Mouse (Mus musculus): ENCODE measurements around the gene Ccni. TPM values are rescaled to one million over a fixed set of nuclear protein-coding genes. Genes with fewer than 3 reads are reported as not detected.
A peak's percentile ranks its signal among the peaks of the same experiment; 100 is the strongest.

Ccni gene
- total and polyA plus RNA-seq, 3 experiments, result 34.7 to 91.6 (median 82.1) TPM

DNA sequence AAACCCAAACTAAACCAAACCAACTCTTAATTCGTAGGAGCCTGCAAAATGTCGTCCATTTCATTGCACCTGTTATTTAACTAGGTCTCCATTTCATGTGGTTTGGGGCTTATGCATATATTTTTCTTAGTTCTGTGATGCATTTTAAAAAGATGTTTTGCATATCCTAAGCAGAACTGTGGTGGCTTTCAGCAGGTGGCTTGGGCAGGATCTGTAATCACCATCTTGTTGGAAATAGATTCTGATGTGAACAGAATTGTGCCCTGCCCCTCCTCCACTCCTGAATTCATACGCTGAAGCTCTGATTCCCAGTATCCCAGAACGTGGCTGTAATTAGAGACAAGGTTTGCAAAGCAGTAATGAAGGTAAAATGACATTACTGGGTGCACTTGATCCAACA, 27.8 kb upstream of the Ccni start:
- peaks cover 13 to 30% of the 10 kb centered on the region in 2 experiments for H3K4me1 ChIP-seq (ENCODE audit: control insufficient read depth in 1 of 2, insufficient read depth in 2 of 2)
- H3K27ac ChIP-seq (ENCODE audit: insufficient read depth, low read depth), result peak overlapping the region; percentile 15; the same call in 1 of the 2 replicates
- TF ChIP-seq MYC (IDR thresholded peaks at IDR 0.05; ENCODE audit: low read depth, low read length) (no peak), MXI1 (IDR thresholded peaks at IDR 0.05; ENCODE audit: low read depth, low read length) (no peak), RAD21 (IDR thresholded peaks at IDR 0.05; ENCODE audit: low read depth, low read length) (no peak), SIN3A (IDR thresholded peaks at IDR 0.05; ENCODE audit: low read length) (no peak), CHD1 (IDR thresholded peaks at IDR 0.05; ENCODE audit: low read depth, low read length) (no peak), TCF12 (IDR thresholded peaks at IDR 0.05; ENCODE audit: low read depth, low read length) (no peak), USF2 (conservative IDR thresholded peaks at IDR 0.05; ENCODE audit: low read depth, low read length) (no peak), POLR2AphosphoS2 (IDR thresholded peaks at IDR 0.05; ENCODE audit: low read depth, low read length) (no peak), USF1 (IDR thresholded peaks at IDR 0.05; ENCODE audit: low read depth, low read length) (no peak), JUN (IDR thresholded peaks at IDR 0.05; ENCODE audit: insufficient read depth, low read depth, low read length) (no peak)
- H3K4me2 ChIP-seq (ENCODE audit: insufficient read depth, low read depth, poor library complexity, severe bottlenecking), result peak overlapping the region; percentile 71
- peaks cover 1% of the 10 kb centered on the region for H3K27me3 ChIP-seq (replicated peaks)
- H3K9ac ChIP-seq (ENCODE audit: insufficient read depth, low read depth), result no peak overlapping the region
- H3K9me3 ChIP-seq (replicated peaks; ENCODE audit: low read length), result no peaks in the 10 kb centered on the region
- in situ Hi-C loops (cut with MboI; ENCODE audit: low pct_ligation_motif_present, low pct_unique_long_range_greater_than_20kb, low sequenced_read_pairs), result loop anchor here (5.0 kb wide), 1 partner anchor 33 kb away; the partner anchor contains the start of gene Ccng2
- H3K36me3 ChIP-seq (replicated peaks in 1 of 2; ENCODE audit: control insufficient read depth in 1 of 2, insufficient read depth in 1 of 2, low read length in 1 of 2), result no peaks in the 10 kb centered on the region
- H3K79me2 ChIP-seq (replicated peaks; ENCODE audit: control insufficient read depth, extremely low read depth, insufficient read depth, poor library complexity, severe bottlenecking), result no peaks in the 10 kb centered on the region
- H3K4me3 ChIP-seq (replicated peaks in 1 of 3; ENCODE audit: low read depth in 2 of 3, low read length in 2 of 3, poor library complexity in 1 of 3), result no peak overlapping the region
- dilution Hi-C loops (cut with MboI; ENCODE audit: extremely low pct_ligation_motif_present, extremely low pct_unique_long_range_greater_than_20kb, low sequenced_read_pairs), result no loop called here
- DNase-seq (ENCODE audit: extremely low read depth), result peak; percentile 68

GRCm38 (mm10) chr5:93232838-93233237, 26.5 kb upstream of the Ccni start:
- H3K9ac ChIP-seq (ENCODE audit: insufficient read depth, low read depth), result no peak overlapping the region
- no peak overlapping the region for H3K27ac ChIP-seq (ENCODE audit: insufficient read depth, low read depth)
- H3K27me3 ChIP-seq (replicated peaks), result peaks cover 1% of the 10 kb centered on the region
- no peaks in the 10 kb centered on the region for H3K36me3 ChIP-seq (replicated peaks in 1 of 2; ENCODE audit: control insufficient read depth in 1 of 2, insufficient read depth in 1 of 2, low read length in 1 of 2)
- no peak overlapping the region for H3K4me2 ChIP-seq (ENCODE audit: insufficient read depth, low read depth, poor library complexity, severe bottlenecking)
- DNase-seq (ENCODE audit: extremely low read depth), result no peak
- H3K79me2 ChIP-seq (replicated peaks; ENCODE audit: control insufficient read depth, extremely low read depth, insufficient read depth, poor library complexity, severe bottlenecking), result no peaks in the 10 kb centered on the region
- H3K4me3 ChIP-seq (replicated peaks in 1 of 3; ENCODE audit: low read depth in 2 of 3, low read length in 2 of 3, poor library complexity in 1 of 3), result no peak overlapping the region
- H3K9me3 ChIP-seq (replicated peaks; ENCODE audit: low read length), result no peaks in the 10 kb centered on the region
- TF ChIP-seq MYC (IDR thresholded peaks at IDR 0.05; ENCODE audit: low read depth, low read length), result no peak
- TF ChIP-seq TCF12 (IDR thresholded peaks at IDR 0.05; ENCODE audit: low read depth, low read length), result no peak
- no peak for TF ChIP-seq POLR2A (IDR thresholded peaks at IDR 0.05; ENCODE audit: low read depth, low read length)
- TF ChIP-seq HCFC1 (IDR thresholded peaks at IDR 0.05; ENCODE audit: low read depth, low read length), result no peak
- TF ChIP-seq POLR2AphosphoS2 (IDR thresholded peaks at IDR 0.05; ENCODE audit: low read depth, low read length), result no peak
- TF ChIP-seq ZNF384 (IDR thresholded peaks at IDR 0.05; ENCODE audit: low read depth, low read length), result no peak
- dilution Hi-C loops (cut with MboI; ENCODE audit: extremely low pct_ligation_motif_present, extremely low pct_unique_long_range_greater_than_20kb, low sequenced_read_pairs) (no loop called here), in situ Hi-C loops (cut with MboI; ENCODE audit: low pct_ligation_motif_present, low pct_unique_long_range_greater_than_20kb, low sequenced_read_pairs) (loop anchor here (5.0 kb wide), 1 partner anchor 34 kb away; the partner anchor contains the start of gene Ccng2)
- H3K4me1 ChIP-seq (ENCODE audit: control insufficient read depth in 1 of 2, insufficient read depth in 2 of 2), result peaks cover 17 to 39% of the 10 kb centered on the region in 2 experiments

DNA sequence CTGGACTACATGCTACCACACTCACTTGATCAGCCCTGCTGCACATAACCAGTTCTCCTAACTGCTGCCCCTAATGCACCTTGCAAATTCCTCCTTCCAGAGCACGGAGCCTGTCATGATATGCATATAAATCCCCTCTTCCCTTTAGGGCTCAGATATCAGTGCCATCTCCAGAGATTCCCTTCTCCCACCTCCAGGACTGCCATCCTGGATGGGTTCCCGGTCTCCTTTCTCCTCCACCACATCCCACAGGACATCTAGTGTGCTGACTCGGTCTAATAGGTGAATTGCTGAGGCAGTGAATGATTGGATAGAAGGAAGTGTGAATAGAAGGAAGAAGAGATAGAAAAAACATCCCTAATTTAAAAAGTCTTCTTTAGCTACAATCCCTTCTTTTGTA, 25.4 kb upstream of the Ccni start:
- Histone ChIP-seq H3K4me3 (replicated peaks in 1 of 3; ENCODE audit: low read depth in 2 of 3, low read length in 2 of 3, poor library complexity in 1 of 3) (no peak overlapping the region), H3K36me3 (replicated peaks in 1 of 2; ENCODE audit: control insufficient read depth in 1 of 2, insufficient read depth in 1 of 2, low read length in 1 of 2) (no peaks in the 10 kb centered on the region), H3K4me1 (ENCODE audit: control insufficient read depth in 1 of 2, insufficient read depth in 2 of 2) (peaks cover 20 to 42% of the 10 kb centered on the region in 2 experiments), H3K4me2 (ENCODE audit: insufficient read depth, low read depth, poor library complexity, severe bottlenecking) (no peak overlapping the region), H3K9me3 (replicated peaks; ENCODE audit: low read length) (no peaks in the 10 kb centered on the region), H3K27ac (ENCODE audit: insufficient read depth, low read depth) (no peak overlapping the region), H3K79me2 (replicated peaks; ENCODE audit: control insufficient read depth, extremely low read depth, insufficient read depth, poor library complexity, severe bottlenecking) (no peaks in the 10 kb centered on the region), H3K9ac (ENCODE audit: insufficient read depth, low read depth) (no peak overlapping the region), H3K27me3 (replicated peaks) (peaks cover 1% of the 10 kb centered on the region)
- TF ChIP-seq RAD21 (IDR thresholded peaks at IDR 0.05; ENCODE audit: low read depth, low read length) (no peak), MAZ (IDR thresholded peaks at IDR 0.05; ENCODE audit: low read depth, low read length) (no peak), E2F4 (IDR thresholded peaks at IDR 0.05; ENCODE audit: insufficient replicate concordance, low read depth, low read length) (no peak), MAX (IDR thresholded peaks at IDR 0.05; ENCODE audit: low read length) (no peak), MYC (IDR thresholded peaks at IDR 0.05; ENCODE audit: low read depth, low read length) (no peak), PAX5 (IDR thresholded peaks at IDR 0.05; ENCODE audit: low read length) (no peak), ZNF384 (IDR thresholded peaks at IDR 0.05; ENCODE audit: low read depth, low read length) (no peak)
- in situ Hi-C loops (cut with MboI; ENCODE audit: low pct_ligation_motif_present, low pct_unique_long_range_greater_than_20kb, low sequenced_read_pairs) (loop anchor here (5.0 kb wide), 1 partner anchor 36 kb away; the partner anchor contains the start of gene Ccng2), dilution Hi-C loops (cut with MboI; ENCODE audit: extremely low pct_ligation_motif_present, extremely low pct_unique_long_range_greater_than_20kb, low sequenced_read_pairs) (no loop called here)
- no peak for DNase-seq (ENCODE audit: extremely low read depth)

Data from CH12.LX (cell line).